Mouse (Mus musculus) midbrain, embryonic 11.5 days (tissue): ENCODE measurements around the gene Gm13090. TPM values are rescaled to one million over a fixed set of nuclear protein-coding genes. Genes with fewer than 3 reads are reported as not detected.

Source experiments
- ATAC-seq: fragments of 200-750 bp; cut with Nextera tagmentation; 2 replicates; pipeline ENCODE4 v1.8.0; 2017; ENCODE audit warnings: moderate TSS enrichment, moderate library complexity; ENCODE audit not compliant: low FRiP score
- DNase-seq: peaks from one replicate; pipeline ENCODE4 v3.0.0; 2015; ENCODE audit warnings: low spot score; ENCODE audit errors: missing footprints
- H3K27ac ChIP-seq: fragments of 300-500 bp; sonication (generic); 2 replicates; pipeline ENCODE4 v1.5.1; 2014; ENCODE audit warnings: low read depth, low read length
- H3K27me3 ChIP-seq: fragments of 300-500 bp; sonication (generic); 2 replicates; pipeline ENCODE4 v1.6.1; 2014; ENCODE audit warnings: mild to moderate bottlenecking, low read length, moderate library complexity, mixed read lengths; ENCODE audit not compliant: control insufficient read depth, insufficient read depth
- H3K36me3 ChIP-seq: fragments of 300-500 bp; sonication (generic); 2 replicates; pipeline ENCODE4 v1.6.1; 2014; ENCODE audit warnings: mild to moderate bottlenecking, low read length, moderate library complexity, mixed read lengths; ENCODE audit not compliant: control insufficient read depth, insufficient read depth
- H3K4me1 ChIP-seq: fragments of 300-500 bp; sonication (generic); 2 replicates; pipeline ENCODE4 v1.6.1; 2014; ENCODE audit warnings: low read length; ENCODE audit not compliant: control insufficient read depth, insufficient read depth
- H3K4me2 ChIP-seq: fragments of 300-500 bp; sonication (generic); 2 replicates; pipeline ENCODE4 v1.6.1; 2014; ENCODE audit warnings: mild to moderate bottlenecking, moderate library complexity
- H3K4me3 ChIP-seq: fragments of 300-500 bp; sonication (generic); 2 replicates; pipeline ENCODE4 v1.5.1; 2014; ENCODE audit warnings: low read depth, low read length
- H3K9ac ChIP-seq: fragments of 300-500 bp; sonication (generic); 2 replicates; pipeline ENCODE4 v1.6.1; 2014; ENCODE audit warnings: low read length
- H3K9me3 ChIP-seq: fragments of 300-500 bp; sonication (generic); 2 replicates; pipeline ENCODE4 v1.6.1; 2016; ENCODE audit warnings: low read length; ENCODE audit not compliant: control insufficient read depth
- WGBS: fragments of 180-500 bp; shearing (Covaris S2); extraction: QIAGEN DNeasy Blood & Tissue Kit; methylation state at CpG from one replicate; pipeline ENCODE4 v1.1.7; 2014; 5-methylcytosine and 5-hydroxymethylcytosine counted together
- polyA plus RNA-seq: library from polyadenylated mRNA; unstranded; fragments of >200 nt; fragmentation: Nextera tagmentation; extraction: Ambion mirVana; gene quantifications from 2 replicates; pipeline ENCODE4 v1.2.1, GENCODE M21; 2014

The Gm13090 gene
- polyA plus RNA-seq, 1 experiment from 2014 or later: not detected

- peak overlapping the region; percentile 78 for H3K4me2 ChIP-seq
- peak overlapping the region; percentile 61 for H3K4me3 ChIP-seq
- peak; percentile 81 for ATAC-seq
- no peaks in the 10 kb centered on the region for H3K36me3 ChIP-seq
- peaks cover 26% of the 10 kb centered on the region for H3K4me1 ChIP-seq
- H3K27ac ChIP-seq: peak overlapping the region; percentile 95
- H3K27me3 ChIP-seq: no peaks in the 10 kb centered on the region; the same call in 1 of the 2 replicates
- no peaks in the 10 kb centered on the region for H3K9me3 ChIP-seq
- under 1% methylated on average over 69 of the region's 69 CpGs for WGBS
- H3K9ac ChIP-seq: peak overlapping the region; percentile 99
- peak; percentile 98 for DNase-seq
Measured at GRCm38 (mm10) chr4:151128641-151129541, 39.5 kb downstream of the Gm13090 start.

DNA sequence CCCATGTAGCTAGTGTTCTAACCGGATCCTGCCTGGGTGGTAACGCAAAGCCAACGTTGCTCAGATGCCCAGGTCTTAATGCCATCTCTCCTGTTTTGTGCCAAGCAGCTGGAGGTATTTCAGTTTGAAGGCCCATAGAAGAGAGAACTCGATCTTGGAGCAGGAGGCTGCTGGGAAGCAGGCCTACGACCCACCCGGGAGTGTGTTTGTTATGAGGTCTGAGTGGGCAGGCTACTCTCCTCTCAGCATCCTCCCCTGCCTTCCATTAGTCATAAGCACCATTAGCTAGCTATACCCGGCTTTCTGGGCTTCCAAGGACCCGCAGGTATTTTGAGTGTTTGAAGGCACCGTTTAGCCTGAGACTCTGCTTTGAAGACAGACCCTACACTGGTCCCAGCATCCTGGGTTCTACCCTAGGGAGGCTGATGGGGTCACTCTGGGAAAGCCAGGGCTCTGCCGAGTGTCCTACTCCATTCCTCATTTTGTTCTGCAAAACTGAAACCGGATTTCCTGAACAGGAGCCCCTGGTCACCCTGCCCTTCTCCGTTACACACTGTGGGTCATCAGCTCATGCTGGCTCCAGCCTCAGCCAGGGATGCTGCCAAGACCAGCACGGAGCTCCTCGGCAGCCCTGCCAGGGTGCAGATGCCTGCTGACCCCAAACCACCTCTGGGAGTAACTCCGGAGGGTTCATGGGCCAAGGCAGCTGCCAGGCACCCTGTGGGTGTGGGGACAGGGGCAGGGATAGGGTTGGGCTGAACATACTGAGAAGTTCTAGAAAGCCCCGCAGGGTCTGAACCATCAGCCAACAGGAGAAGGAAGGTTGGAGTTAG is 40.6 kb downstream of the Gm13090 start:
- Histone ChIP-seq H3K4me2 (peak overlapping the region; percentile 78), H3K9me3 (no peaks in the 10 kb centered on the region), H3K4me1 (peaks cover 26% of the 10 kb centered on the region), H3K9ac (peak overlapping the region; percentile 99), H3K36me3 (no peaks in the 10 kb centered on the region), H3K4me3 (peak overlapping the region; percentile 61), H3K27ac (peak overlapping the region; percentile 95), H3K27me3 (no peaks in the 10 kb centered on the region; the same call in 1 of the 2 replicates)
- 66% methylated on average over 16 of the region's 16 CpGs for WGBS
- ATAC-seq (no peak), DNase-seq (peak; percentile 84)

- 56% methylated on average over 9 of the region's 9 CpGs for WGBS
- ATAC-seq (no peak), DNase-seq (no peak)
- Histone ChIP-seq H3K9me3 (no peaks in the 10 kb centered on the region), H3K27ac (no peak overlapping the region), H3K4me1 (peaks cover 26% of the 10 kb centered on the region), H3K27me3 (no peaks in the 10 kb centered on the region; the same call in 1 of the 2 replicates), H3K4me2 (no peak overlapping the region), H3K9ac (no peak overlapping the region), H3K4me3 (no peak overlapping the region), H3K36me3 (no peaks in the 10 kb centered on the region)
Measured at GRCm38 (mm10) chr4:151130756-151131490, 41.6 kb downstream of the Gm13090 start.

- Histone ChIP-seq H3K27ac (no peak overlapping the region), H3K36me3 (no peaks in the 10 kb centered on the region), H3K4me2 (no peak overlapping the region), H3K27me3 (no peaks in the 10 kb centered on the region; the same call in 1 of the 2 replicates), H3K9me3 (no peaks in the 10 kb centered on the region), H3K4me1 (peaks cover 20% of the 10 kb centered on the region), H3K4me3 (no peak overlapping the region), H3K9ac (no peak overlapping the region)
- ATAC-seq (no peak), DNase-seq (no peak)
- 79% methylated on average over 9 of the region's 9 CpGs for WGBS
Measured at GRCm38 (mm10) chr4:151132493-151132892, 43.1 kb downstream of the Gm13090 start.

DNA sequence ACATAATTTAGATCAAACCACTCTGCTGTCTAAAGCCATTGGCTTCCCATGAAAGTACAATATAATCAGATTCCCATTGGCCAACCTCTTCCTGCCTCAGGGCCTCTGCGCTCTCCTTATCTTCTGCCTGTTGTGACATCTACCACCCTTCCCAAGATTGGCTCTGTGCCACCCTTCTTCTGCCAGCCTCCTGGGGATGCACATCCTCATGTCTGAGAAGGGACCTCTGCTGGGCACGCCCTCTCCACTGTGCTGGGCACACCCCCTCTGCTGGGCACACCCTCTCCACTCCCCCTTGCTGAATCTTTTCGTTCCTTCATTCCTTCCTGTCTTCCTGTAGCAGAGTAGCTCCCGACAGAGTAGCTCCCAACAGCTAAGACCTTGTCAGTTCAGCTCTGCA is 44.4 kb downstream of the Gm13090 start:
- no peak overlapping the region for H3K4me3 ChIP-seq
- no peak for DNase-seq
- no peaks in the 10 kb centered on the region for H3K36me3 ChIP-seq
- peaks cover 21% of the 10 kb centered on the region for H3K4me1 ChIP-seq
- WGBS: 70% methylated on average over 4 of the region's 4 CpGs
- no peak overlapping the region for H3K9ac ChIP-seq
- no peak overlapping the region for H3K27ac ChIP-seq
- H3K4me2 ChIP-seq: no peak overlapping the region
- H3K9me3 ChIP-seq: no peaks in the 10 kb centered on the region
- ATAC-seq: no peak
- no peaks in the 10 kb centered on the region; the same call in 1 of the 2 replicates for H3K27me3 ChIP-seq

DNA sequence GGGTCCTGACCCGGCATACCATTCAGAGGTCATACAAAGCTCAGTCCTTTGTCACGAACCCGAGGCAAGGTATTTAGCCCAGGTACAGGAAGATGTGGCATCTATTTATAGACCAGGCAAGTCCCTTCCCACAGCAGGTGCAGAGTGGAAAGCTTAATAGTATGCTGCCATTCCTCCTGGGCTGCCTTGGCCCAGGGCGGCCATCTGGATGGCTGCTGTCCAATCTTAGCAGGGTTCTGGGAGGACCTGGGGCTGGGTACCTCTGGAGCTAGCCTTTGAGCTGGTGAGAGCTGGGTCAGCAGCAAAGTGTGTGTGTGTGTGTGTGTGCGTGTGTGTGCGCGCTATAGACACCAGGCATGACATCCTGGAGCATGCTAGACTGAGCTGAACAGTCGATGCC is 46.1 kb downstream of the Gm13090 start:
- DNase-seq (no peak), ATAC-seq (no peak)
- Histone ChIP-seq H3K4me3 (no peak overlapping the region), H3K27ac (no peak overlapping the region), H3K9me3 (no peaks in the 10 kb centered on the region), H3K4me1 (peaks cover 26% of the 10 kb centered on the region), H3K9ac (no peak overlapping the region), H3K27me3 (no peaks in the 10 kb centered on the region), H3K4me2 (no peak overlapping the region), H3K36me3 (no peaks in the 10 kb centered on the region)
- WGBS: 90% methylated on average over 8 of the region's 8 CpGs

DNA sequence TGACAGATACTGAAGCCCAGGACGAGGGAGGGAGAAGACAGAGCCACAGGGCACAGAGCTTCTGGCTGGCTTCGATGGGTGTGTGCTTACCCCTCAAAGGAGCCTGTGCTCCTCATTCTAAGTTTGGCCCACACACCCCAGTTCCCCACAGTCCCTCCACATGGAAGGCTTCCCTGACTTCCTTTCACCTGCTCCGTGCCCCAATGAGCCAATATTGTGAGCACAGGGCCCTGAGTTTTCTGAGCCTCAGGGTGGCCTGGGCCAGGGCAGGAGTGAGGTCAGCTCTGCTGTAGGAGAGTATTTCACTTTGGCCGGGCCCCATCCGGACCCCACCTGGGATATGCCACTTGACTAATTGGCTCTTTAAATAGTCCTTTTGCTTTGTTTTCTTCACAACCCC is 48.3 kb downstream of the Gm13090 start:
- Histone ChIP-seq H3K4me3 (no peak overlapping the region), H3K9ac (no peak overlapping the region), H3K27me3 (no peaks in the 10 kb centered on the region), H3K27ac (no peak overlapping the region), H3K36me3 (no peaks in the 10 kb centered on the region), H3K9me3 (no peaks in the 10 kb centered on the region), H3K4me1 (peaks cover 31% of the 10 kb centered on the region), H3K4me2 (no peak overlapping the region)
- ATAC-seq: no peak
- DNase-seq: no peak
- 65% methylated on average over 5 of the region's 5 CpGs for WGBS

GRCm38 (mm10) chr4:151138135-151138534 is 48.8 kb downstream of the Gm13090 start:
- Histone ChIP-seq H3K27me3 (no peaks in the 10 kb centered on the region), H3K9me3 (no peaks in the 10 kb centered on the region), H3K27ac (no peak overlapping the region), H3K36me3 (no peaks in the 10 kb centered on the region), H3K4me2 (no peak overlapping the region), H3K9ac (no peak overlapping the region), H3K4me1 (peaks cover 31% of the 10 kb centered on the region), H3K4me3 (no peak overlapping the region)
- 40% methylated on average over 10 of the region's 10 CpGs for WGBS
- DNase-seq (no peak), ATAC-seq (no peak)
